Mouse (Mus musculus): ENCODE measurements around the gene Gsk3a. TPM values are rescaled to one million over a fixed set of nuclear protein-coding genes. Genes with fewer than 3 reads are reported as not detected.

Gsk3a gene
- total and polyA plus RNA-seq, 3 experiments, result 45.8 to 76.1 (median 47.5) TPM

DNA sequence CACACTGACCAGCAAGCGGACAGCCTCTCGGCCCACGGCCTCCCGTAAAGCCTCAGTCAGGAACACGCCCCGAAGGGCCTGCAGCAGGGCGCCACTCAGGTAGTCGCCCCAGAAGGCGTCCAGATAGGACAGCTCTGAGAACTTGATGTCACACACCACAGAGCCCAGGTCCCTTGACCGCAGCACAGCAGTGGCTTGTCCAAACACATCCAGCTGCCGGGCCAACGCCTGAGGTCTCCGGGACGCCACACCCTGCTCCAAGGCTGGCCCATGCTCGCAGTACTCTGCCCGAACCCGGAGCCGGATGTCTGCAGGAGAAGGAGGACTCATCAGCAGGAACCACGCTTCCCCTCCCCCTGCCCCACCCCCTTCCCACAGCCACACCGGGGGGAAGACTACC, 34.0 kb downstream of the Gsk3a start:
- peaks cover 15 to 42% of the 10 kb centered on the region in 2 experiments for H3K4me1 ChIP-seq (ENCODE audit: control insufficient read depth in 1 of 2, insufficient read depth in 2 of 2)
- in situ Hi-C loops (cut with MboI; ENCODE audit: low pct_ligation_motif_present, low pct_unique_long_range_greater_than_20kb, low sequenced_read_pairs) (no loop called here), dilution Hi-C loops (cut with MboI; ENCODE audit: extremely low pct_ligation_motif_present, extremely low pct_unique_long_range_greater_than_20kb, low sequenced_read_pairs) (no loop called here)
- no peaks in the 10 kb centered on the region for H3K27me3 ChIP-seq (replicated peaks)
- H3K9ac ChIP-seq (ENCODE audit: insufficient read depth, low read depth), result no peak overlapping the region
- no peak overlapping the region for H3K4me3 ChIP-seq (replicated peaks in 1 of 3; ENCODE audit: low read depth in 2 of 3, low read length in 2 of 3, poor library complexity in 1 of 3)
- no peaks in the 10 kb centered on the region for H3K9me3 ChIP-seq (replicated peaks; ENCODE audit: low read length)
- no peak for TF ChIP-seq TCF12 (IDR thresholded peaks at IDR 0.05; ENCODE audit: low read depth, low read length)
- peaks cover 16 to 64% of the 10 kb centered on the region in 2 experiments for H3K36me3 ChIP-seq (replicated peaks in 1 of 2; ENCODE audit: control insufficient read depth in 1 of 2, insufficient read depth in 1 of 2, low read length in 1 of 2)
- no peak overlapping the region for H3K27ac ChIP-seq (ENCODE audit: insufficient read depth, low read depth)
- H3K79me2 ChIP-seq (replicated peaks; ENCODE audit: control insufficient read depth, extremely low read depth, insufficient read depth, poor library complexity, severe bottlenecking), result no peaks in the 10 kb centered on the region
- no peak for DNase-seq (ENCODE audit: extremely low read depth)
- no peak overlapping the region for H3K4me2 ChIP-seq (ENCODE audit: insufficient read depth, low read depth, poor library complexity, severe bottlenecking)

DNA sequence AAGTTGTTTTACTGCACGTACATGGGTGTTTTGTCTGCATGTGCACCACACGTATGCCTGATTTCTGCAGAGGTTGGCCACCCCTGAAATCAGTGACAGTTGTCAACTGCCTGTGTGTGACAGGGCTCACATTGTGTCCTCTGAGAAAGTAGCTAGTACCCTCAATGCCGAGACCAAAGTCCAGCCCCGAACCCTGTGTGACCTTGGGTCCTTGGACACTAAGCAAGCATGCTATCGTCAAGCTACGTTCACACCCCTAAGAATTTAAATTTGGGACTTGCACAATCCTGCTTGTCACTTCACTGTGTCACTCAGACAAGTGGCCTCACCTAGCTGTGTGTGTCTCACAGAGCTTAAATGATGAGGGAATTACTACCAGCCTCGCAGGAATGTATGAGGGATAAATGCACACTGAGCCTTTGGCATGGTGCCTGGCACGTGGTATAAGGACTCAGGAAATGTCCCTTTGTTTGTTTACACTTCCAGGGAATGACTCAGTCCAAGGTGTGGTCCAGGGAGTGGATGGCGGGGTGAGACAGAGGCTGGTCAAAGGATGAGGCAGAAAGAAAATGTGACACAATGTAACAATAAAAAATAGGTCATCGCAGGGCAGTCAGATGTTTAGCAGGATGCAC, 40.1 kb downstream of the Gsk3a start:
- H3K36me3 ChIP-seq (replicated peaks in 1 of 2; ENCODE audit: control insufficient read depth in 1 of 2, insufficient read depth in 1 of 2, low read length in 1 of 2), result peaks cover 4 to 22% of the 10 kb centered on the region in 2 experiments
- dilution Hi-C loops (cut with MboI; ENCODE audit: extremely low pct_ligation_motif_present, extremely low pct_unique_long_range_greater_than_20kb, low sequenced_read_pairs) (no loop called here), in situ Hi-C loops (cut with MboI; ENCODE audit: low pct_ligation_motif_present, low pct_unique_long_range_greater_than_20kb, low sequenced_read_pairs) (no loop called here)
- TF ChIP-seq USF1 (IDR thresholded peaks at IDR 0.05; ENCODE audit: low read depth, low read length) (no peak), CHD1 (IDR thresholded peaks at IDR 0.05; ENCODE audit: low read depth, low read length) (no peak), POLR2A (IDR thresholded peaks at IDR 0.05; ENCODE audit: low read depth, low read length) (no peak), ETS1 (conservative IDR thresholded peaks at IDR 0.05; ENCODE audit: low read depth, low read length) (no peak), NELFE (IDR thresholded peaks at IDR 0.05; ENCODE audit: low read depth, low read length) (no peak)
- H3K4me2 ChIP-seq (ENCODE audit: insufficient read depth, low read depth, poor library complexity, severe bottlenecking), result no peak overlapping the region
- H3K4me3 ChIP-seq (replicated peaks in 1 of 3; ENCODE audit: low read depth in 2 of 3, low read length in 2 of 3, poor library complexity in 1 of 3), result no peak overlapping the region
- H3K27me3 ChIP-seq (replicated peaks), result no peaks in the 10 kb centered on the region
- no peak overlapping the region for H3K9ac ChIP-seq (ENCODE audit: insufficient read depth, low read depth)
- no peak for DNase-seq (ENCODE audit: extremely low read depth)
- H3K79me2 ChIP-seq (replicated peaks; ENCODE audit: control insufficient read depth, extremely low read depth, insufficient read depth, poor library complexity, severe bottlenecking), result no peaks in the 10 kb centered on the region
- no peaks in the 10 kb centered on the region for H3K4me1 ChIP-seq (ENCODE audit: control insufficient read depth in 1 of 2, insufficient read depth in 2 of 2)
- H3K9me3 ChIP-seq (replicated peaks; ENCODE audit: low read length), result no peaks in the 10 kb centered on the region
- H3K27ac ChIP-seq (ENCODE audit: insufficient read depth, low read depth), result no peak overlapping the region

DNA sequence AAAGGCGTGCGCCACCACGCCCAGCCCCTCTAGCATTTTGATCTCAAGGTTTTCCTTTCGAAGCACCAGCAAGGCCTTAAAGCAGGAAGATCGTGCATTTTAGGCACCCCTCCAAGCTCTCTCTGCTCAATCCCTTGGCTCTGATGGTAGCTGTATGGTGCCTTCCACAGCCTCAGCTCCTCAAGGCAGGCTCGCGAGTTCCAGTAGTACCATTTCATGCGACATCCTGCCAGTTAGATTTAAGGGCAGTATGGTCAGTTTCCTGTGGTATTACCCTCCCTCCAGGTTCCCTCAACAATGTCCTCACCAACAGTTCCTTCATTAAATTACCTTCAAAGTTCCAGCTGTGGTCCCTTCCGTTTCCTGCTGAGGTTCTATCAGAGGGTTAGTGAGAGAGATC, 41.5 kb downstream of the Gsk3a start:
- Histone ChIP-seq H3K4me3 (replicated peaks in 1 of 3; ENCODE audit: low read depth in 2 of 3, low read length in 2 of 3, poor library complexity in 1 of 3) (no peak overlapping the region), H3K4me2 (ENCODE audit: insufficient read depth, low read depth, poor library complexity, severe bottlenecking) (no peak overlapping the region), H3K4me1 (ENCODE audit: control insufficient read depth in 1 of 2, insufficient read depth in 2 of 2) (peaks cover 0 to 4% of the 10 kb centered on the region in 2 experiments; a peak in 1 of 4 replicates), H3K36me3 (replicated peaks in 1 of 2; ENCODE audit: control insufficient read depth in 1 of 2, insufficient read depth in 1 of 2, low read length in 1 of 2) (peaks cover 0 to 9% of the 10 kb centered on the region in 2 experiments), H3K9me3 (replicated peaks; ENCODE audit: low read length) (no peaks in the 10 kb centered on the region), H3K27ac (ENCODE audit: insufficient read depth, low read depth) (no peak overlapping the region), H3K9ac (ENCODE audit: insufficient read depth, low read depth) (no peak overlapping the region), H3K79me2 (replicated peaks; ENCODE audit: control insufficient read depth, extremely low read depth, insufficient read depth, poor library complexity, severe bottlenecking) (no peaks in the 10 kb centered on the region), H3K27me3 (replicated peaks) (no peaks in the 10 kb centered on the region)
- no peak for DNase-seq (ENCODE audit: extremely low read depth)
- dilution Hi-C loops (cut with MboI; ENCODE audit: extremely low pct_ligation_motif_present, extremely low pct_unique_long_range_greater_than_20kb, low sequenced_read_pairs), result no loop called here
- no peak for TF ChIP-seq JUND (conservative IDR thresholded peaks at IDR 0.05; ENCODE audit: low read depth, low read length)
- no peak for TF ChIP-seq RAD21 (IDR thresholded peaks at IDR 0.05; ENCODE audit: low read depth, low read length)
- TF ChIP-seq RCOR1 (conservative IDR thresholded peaks at IDR 0.05; ENCODE audit: low read depth, low read length), result no peak
- TF ChIP-seq MAZ (IDR thresholded peaks at IDR 0.05; ENCODE audit: low read depth, low read length), result no peak
- TF ChIP-seq MEF2A (IDR thresholded peaks at IDR 0.05; ENCODE audit: borderline replicate concordance, low read depth, low read length), result no peak
- no peak for TF ChIP-seq E2F4 (IDR thresholded peaks at IDR 0.05; ENCODE audit: insufficient replicate concordance, low read depth, low read length)
- no peak for TF ChIP-seq ETS1 (conservative IDR thresholded peaks at IDR 0.05; ENCODE audit: low read depth, low read length)
- in situ Hi-C loops (cut with MboI; ENCODE audit: low pct_ligation_motif_present, low pct_unique_long_range_greater_than_20kb, low sequenced_read_pairs), result no loop called here

Measured in CH12.LX (cell line).